Mouse (Mus musculus): ENCODE measurements at regions not wholly inside any gene's neighbourhood (a gene's known extent, or its start where the extent isn't known, plus 50 kb on each side); places are given as distances from the start of the nearest gene placed in this dataset.

- H3K4me1 ChIP-seq (ENCODE audit: control insufficient read depth, insufficient read depth, low read length): no peaks in the 10 kb centered on the region
- H3K36me3 ChIP-seq (ENCODE audit: control insufficient read depth, insufficient read depth, low read length, poor library complexity, severe bottlenecking): no peaks in the 10 kb centered on the region
- H3K9me3 ChIP-seq (replicated peaks; ENCODE audit: control insufficient read depth, insufficient read depth, low read length, poor library complexity, severe bottlenecking): no peaks in the 10 kb centered on the region
- no peak overlapping the region for H3K4me3 ChIP-seq (ENCODE audit: low read depth, low read length)
- H3K9ac ChIP-seq (ENCODE audit: low read depth, poor library complexity, severe bottlenecking): no peak overlapping the region
- TF ChIP-seq EP300 (IDR thresholded peaks at IDR 0.05; ENCODE audit: insufficient read depth, low read depth, low read length) (no peak), POLR2A (IDR thresholded peaks at IDR 0.05; ENCODE audit: insufficient read depth, low read length) (no peak), CTCF (IDR thresholded peaks at IDR 0.05; ENCODE audit: low read depth, low read length) (no peak)
- H3K27ac ChIP-seq (ENCODE audit: insufficient read depth, low read length): no peak overlapping the region
- H3K27me3 ChIP-seq (ENCODE audit: control insufficient read depth, insufficient read depth, low read length, poor library complexity, severe bottlenecking): no peaks in the 10 kb centered on the region
Measured at GRCm38 (mm10) chr2:75423872-75424271, 235.2 kb upstream of the Hnrnpa3 start.

GRCm38 (mm10) chr2:75424363-75424762, 234.7 kb upstream of the Hnrnpa3 start:
- no peak overlapping the region for H3K4me3 ChIP-seq (ENCODE audit: low read depth, low read length)
- TF ChIP-seq POLR2A (IDR thresholded peaks at IDR 0.05; ENCODE audit: insufficient read depth, low read length) (no peak), CTCF (IDR thresholded peaks at IDR 0.05; ENCODE audit: low read depth, low read length) (no peak)
- no peaks in the 10 kb centered on the region for H3K36me3 ChIP-seq (ENCODE audit: control insufficient read depth, insufficient read depth, low read length, poor library complexity, severe bottlenecking)
- H3K4me1 ChIP-seq (ENCODE audit: control insufficient read depth, insufficient read depth, low read length): no peaks in the 10 kb centered on the region
- H3K27me3 ChIP-seq (ENCODE audit: control insufficient read depth, insufficient read depth, low read length, poor library complexity, severe bottlenecking): no peaks in the 10 kb centered on the region
- no peaks in the 10 kb centered on the region for H3K9me3 ChIP-seq (replicated peaks; ENCODE audit: control insufficient read depth, insufficient read depth, low read length, poor library complexity, severe bottlenecking)
- no peak overlapping the region for H3K27ac ChIP-seq (ENCODE audit: insufficient read depth, low read length)
- no peak overlapping the region for H3K9ac ChIP-seq (ENCODE audit: low read depth, poor library complexity, severe bottlenecking)

- no peak overlapping the region for H3K9ac ChIP-seq (ENCODE audit: low read depth, poor library complexity, severe bottlenecking)
Measured at GRCm38 (mm10) chr2:75424911-75425310, 234.2 kb upstream of the Hnrnpa3 start.

GRCm38 (mm10) chr2:75425384-75425783, 233.7 kb upstream of the Hnrnpa3 start:
- TF ChIP-seq CTCF (IDR thresholded peaks at IDR 0.05; ENCODE audit: low read depth, low read length) (no peak), EP300 (IDR thresholded peaks at IDR 0.05; ENCODE audit: insufficient read depth, low read depth, low read length) (no peak), POLR2A (IDR thresholded peaks at IDR 0.05; ENCODE audit: insufficient read depth, low read length) (no peak)
- H3K9me3 ChIP-seq (replicated peaks; ENCODE audit: control insufficient read depth, insufficient read depth, low read length, poor library complexity, severe bottlenecking): no peaks in the 10 kb centered on the region
- H3K4me3 ChIP-seq (ENCODE audit: low read depth, low read length): no peak overlapping the region
- H3K36me3 ChIP-seq (ENCODE audit: control insufficient read depth, insufficient read depth, low read length, poor library complexity, severe bottlenecking): no peaks in the 10 kb centered on the region
- H3K27ac ChIP-seq (ENCODE audit: insufficient read depth, low read length): no peak overlapping the region
- no peaks in the 10 kb centered on the region for H3K4me1 ChIP-seq (ENCODE audit: control insufficient read depth, insufficient read depth, low read length)
- H3K9ac ChIP-seq (ENCODE audit: low read depth, poor library complexity, severe bottlenecking): no peak overlapping the region
- H3K27me3 ChIP-seq (ENCODE audit: control insufficient read depth, insufficient read depth, low read length, poor library complexity, severe bottlenecking): no peaks in the 10 kb centered on the region

More at GRCm38 (mm10) chr2:75424911-75425310, 234.2 kb upstream of the Hnrnpa3 start:
- Histone ChIP-seq H3K27me3 (ENCODE audit: control insufficient read depth, insufficient read depth, low read length, poor library complexity, severe bottlenecking) (no peaks in the 10 kb centered on the region), H3K36me3 (ENCODE audit: control insufficient read depth, insufficient read depth, low read length, poor library complexity, severe bottlenecking) (no peaks in the 10 kb centered on the region), H3K9me3 (replicated peaks; ENCODE audit: control insufficient read depth, insufficient read depth, low read length, poor library complexity, severe bottlenecking) (no peaks in the 10 kb centered on the region), H3K4me1 (ENCODE audit: control insufficient read depth, insufficient read depth, low read length) (no peaks in the 10 kb centered on the region), H3K27ac (ENCODE audit: insufficient read depth, low read length) (no peak overlapping the region), H3K4me3 (ENCODE audit: low read depth, low read length) (no peak overlapping the region)
- no peak for TF ChIP-seq POLR2A (IDR thresholded peaks at IDR 0.05; ENCODE audit: insufficient read depth, low read length)
- TF ChIP-seq CTCF (IDR thresholded peaks at IDR 0.05; ENCODE audit: low read depth, low read length): no peak
- TF ChIP-seq EP300 (IDR thresholded peaks at IDR 0.05; ENCODE audit: insufficient read depth, low read depth, low read length): no peak

GRCm38 (mm10) chr2:75425791-75426190, 233.3 kb upstream of the Hnrnpa3 start:
- no peaks in the 10 kb centered on the region for H3K27me3 ChIP-seq (ENCODE audit: control insufficient read depth, insufficient read depth, low read length, poor library complexity, severe bottlenecking)
- H3K9ac ChIP-seq (ENCODE audit: low read depth, poor library complexity, severe bottlenecking): no peak overlapping the region
- no peaks in the 10 kb centered on the region for H3K9me3 ChIP-seq (replicated peaks; ENCODE audit: control insufficient read depth, insufficient read depth, low read length, poor library complexity, severe bottlenecking)
- no peaks in the 10 kb centered on the region for H3K4me1 ChIP-seq (ENCODE audit: control insufficient read depth, insufficient read depth, low read length)
- no peak overlapping the region for H3K4me3 ChIP-seq (ENCODE audit: low read depth, low read length)
- H3K36me3 ChIP-seq (ENCODE audit: control insufficient read depth, insufficient read depth, low read length, poor library complexity, severe bottlenecking): no peaks in the 10 kb centered on the region
- TF ChIP-seq CTCF (IDR thresholded peaks at IDR 0.05; ENCODE audit: low read depth, low read length): no peak
- no peak overlapping the region for H3K27ac ChIP-seq (ENCODE audit: insufficient read depth, low read length)

- H3K36me3 ChIP-seq (ENCODE audit: control insufficient read depth, insufficient read depth, low read length, poor library complexity, severe bottlenecking): no peaks in the 10 kb centered on the region
- TF ChIP-seq POLR2A (IDR thresholded peaks at IDR 0.05; ENCODE audit: insufficient read depth, low read length) (no peak), CTCF (IDR thresholded peaks at IDR 0.05; ENCODE audit: low read depth, low read length) (no peak), EP300 (IDR thresholded peaks at IDR 0.05; ENCODE audit: insufficient read depth, low read depth, low read length) (no peak)
- no peak overlapping the region for H3K4me3 ChIP-seq (ENCODE audit: low read depth, low read length)
Measured at GRCm38 (mm10) chr2:75427936-75428458, 231.1 kb upstream of the Hnrnpa3 start.

More at GRCm38 (mm10) chr2:75427936-75428458, 231.1 kb upstream of the Hnrnpa3 start:
- Histone ChIP-seq H3K9me3 (replicated peaks; ENCODE audit: control insufficient read depth, insufficient read depth, low read length, poor library complexity, severe bottlenecking) (no peaks in the 10 kb centered on the region), H3K27me3 (ENCODE audit: control insufficient read depth, insufficient read depth, low read length, poor library complexity, severe bottlenecking) (no peaks in the 10 kb centered on the region), H3K27ac (ENCODE audit: insufficient read depth, low read length) (no peak overlapping the region), H3K9ac (ENCODE audit: low read depth, poor library complexity, severe bottlenecking) (no peak overlapping the region), H3K4me1 (ENCODE audit: control insufficient read depth, insufficient read depth, low read length) (no peaks in the 10 kb centered on the region)
